Mouse (Mus musculus) brain, embryonic 14.5 days (tissue): ENCODE results near the gene Tmem189.

Source experiments
- CTCF ChIP-seq: fragments of 200-500 bp; IDR thresholded peaks from 2 replicates; pipeline ENCODE4 v1.5.1; 2012; ENCODE audit warnings: inconsistent platforms, mild to moderate bottlenecking, moderate library complexity, borderline replicate concordance; ENCODE audit not compliant: insufficient read depth, insufficient read length; ENCODE audit errors: extremely low read depth
- POLR2A ChIP-seq: fragments of 200-500 bp; IDR thresholded peaks from 2 replicates; pipeline ENCODE4 v1.6.1; 2012; ENCODE audit warnings: mild to moderate bottlenecking, inconsistent platforms, borderline replicate concordance; ENCODE audit not compliant: poor library complexity, insufficient read depth, insufficient read length, severe bottlenecking; ENCODE audit errors: extremely low read depth

DNA sequence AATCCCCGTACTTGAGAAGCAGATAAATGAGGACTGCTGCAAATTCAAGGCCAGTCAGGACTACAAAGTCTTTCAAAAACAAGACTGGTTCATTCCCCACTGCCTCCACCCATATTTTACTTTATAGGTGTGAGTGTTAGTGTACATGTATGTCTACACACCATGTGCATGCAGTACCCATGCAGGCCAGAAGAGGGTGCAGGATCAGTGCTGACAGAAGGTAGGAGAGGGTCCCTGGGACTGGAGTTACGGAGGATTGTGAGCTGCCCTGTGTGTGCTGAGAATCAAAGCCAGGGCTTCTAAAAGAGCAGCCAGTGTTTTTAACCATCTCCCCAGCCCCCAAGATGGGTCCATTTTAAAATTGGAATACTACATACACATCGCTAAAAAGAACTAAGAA, 49.3 kb downstream of the Tmem189 start:
- no peak for TF ChIP-seq POLR2A
- TF ChIP-seq CTCF, result peak; percentile 59; the same call in 1 of the 2 replicates
